Mouse (Mus musculus) heart, postnatal 0 days (tissue): ENCODE data around the gene Cacna2d1. TPM values are rescaled to one million over a fixed set of nuclear protein-coding genes. Genes with fewer than 3 reads are reported as not detected.

Experiments used
- ATAC-seq: fragments of 200-750 bp; cut with Nextera tagmentation; 2 replicates; pipeline ENCODE4 v1.8.0; 2017; ENCODE audit warnings: low read depth, moderate number of reproducible peaks, moderate library complexity; ENCODE audit not compliant: insufficient read depth
- DNase-seq: peaks from one replicate; pipeline ENCODE4 v3.0.0-alpha.2; 2016; ENCODE audit warnings: low spot score
- H3K27ac ChIP-seq: fragments of 300-500 bp; sonication (generic); 2 replicates; pipeline ENCODE4 v1.5.1; 2014; ENCODE audit warnings: low read depth, mild to moderate bottlenecking
- H3K27me3 ChIP-seq: fragments of 300-500 bp; sonication (generic); 2 replicates; pipeline ENCODE4 v1.6.1; 2014; ENCODE audit warnings: low read length, mixed read lengths; ENCODE audit not compliant: control insufficient read depth, insufficient read depth
- H3K36me3 ChIP-seq: fragments of 300-500 bp; sonication (generic); replicated peaks from 2 replicates; pipeline ENCODE4 v1.6.1; 2014; ENCODE audit warnings: low read length, mixed read lengths; ENCODE audit not compliant: control insufficient read depth, insufficient read depth
- H3K4me1 ChIP-seq: fragments of 300-500 bp; sonication (generic); 2 replicates; pipeline ENCODE4 v1.6.1; 2014; ENCODE audit warnings: antibody characterized with exemption; ENCODE audit not compliant: control insufficient read depth, insufficient read depth
- H3K4me2 ChIP-seq: fragments of 300-500 bp; sonication (generic); 2 replicates; pipeline ENCODE4 v1.6.1; 2014; ENCODE audit warnings: low read depth, mild to moderate bottlenecking, low read length, moderate library complexity
- H3K4me3 ChIP-seq: fragments of 300-500 bp; sonication (generic); 2 replicates; pipeline ENCODE4 v1.5.1; 2014; ENCODE audit warnings: low read depth, low read length
- H3K9ac ChIP-seq: fragments of 300-500 bp; sonication (generic); replicated peaks from 2 replicates; pipeline ENCODE4 v1.6.1; 2014; ENCODE audit warnings: low read depth, low read length, mixed read lengths
- H3K9me3 ChIP-seq: fragments of 300-500 bp; sonication (generic); replicated peaks from 2 replicates; pipeline ENCODE4 v1.6.1; 2016; ENCODE audit warnings: low read length; ENCODE audit not compliant: control insufficient read depth
- CTCF ChIP-seq: IDR thresholded peaks from 2 replicates; pipeline ENCODE4 v1.5.1; 2016; ENCODE audit warnings: antibody characterized with exemption, control low read depth, low read depth
- EP300 ChIP-seq: IDR thresholded peaks from 2 replicates; pipeline ENCODE4 v1.6.1; 2016; ENCODE audit warnings: antibody characterized with exemption, low read depth
- WGBS: fragments of 180-500 bp; shearing (Covaris S2); extraction: QIAGEN DNeasy Blood & Tissue Kit; methylation state at CpG from one replicate; pipeline ENCODE4 v1.1.7; 2014; 5-methylcytosine and 5-hydroxymethylcytosine counted together
- polyA plus RNA-seq: library from polyadenylated mRNA; unstranded; fragments of >200 nt; fragmentation: Nextera tagmentation; extraction: Ambion mirVana; gene quantifications from 2 replicates; pipeline ENCODE4 v1.2.1, GENCODE M21; 2015
- total RNA-seq: library from RNA; depleted of rRNA; stranded (reverse); fragments of >200 nt; gene quantifications from 2 replicates; pipeline ENCODE4 v1.2.3, GENCODE M21; 2014; ENCODE audit warnings: low replicate concordance

Cacna2d1 gene
- total and polyA plus RNA-seq, 2 experiments from 2014 or later: 17.7 to 37.6 TPM

DNA sequence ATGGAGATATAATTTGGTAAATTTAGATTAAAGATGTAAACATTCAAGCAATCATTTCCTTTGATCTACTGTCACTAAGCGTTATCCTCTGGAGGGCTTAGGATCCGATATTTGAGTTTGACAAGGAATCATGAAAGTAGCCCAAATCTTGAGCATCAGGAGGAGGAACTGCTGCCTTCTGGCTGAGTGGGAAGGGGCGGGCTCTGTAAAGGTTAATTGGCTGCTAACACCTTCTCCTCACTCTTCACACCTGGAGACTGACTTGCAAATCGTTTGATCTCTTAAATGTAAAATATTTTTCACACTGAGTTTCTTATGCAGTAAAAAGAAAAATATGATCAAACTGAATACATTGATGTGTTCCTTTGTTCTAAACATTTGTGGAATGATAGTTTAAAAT is 255.4 kb downstream of the Cacna2d1 start:
- H3K36me3 ChIP-seq: no peaks in the 10 kb centered on the region
- no peaks in the 10 kb centered on the region for H3K9me3 ChIP-seq
- no peak overlapping the region for H3K4me2 ChIP-seq
- no peaks in the 10 kb centered on the region for H3K4me1 ChIP-seq
- no peak overlapping the region for H3K27ac ChIP-seq
- H3K4me3 ChIP-seq: no peak overlapping the region
- no peaks in the 10 kb centered on the region for H3K27me3 ChIP-seq
- 68% methylated on average over 4 of the region's 4 CpGs for WGBS
- no peak overlapping the region for H3K9ac ChIP-seq
- ATAC-seq (no peak), DNase-seq (no peak)
- no peak for TF ChIP-seq EP300
- TF ChIP-seq CTCF: no peak

GRCm38 (mm10) chr5:16191165-16191564 is 256.7 kb downstream of the Cacna2d1 start:
- Histone ChIP-seq H3K27ac (no peak overlapping the region), H3K9ac (no peak overlapping the region), H3K9me3 (no peaks in the 10 kb centered on the region), H3K36me3 (peaks cover 1% of the 10 kb centered on the region; the same call in 1 of the 2 replicates), H3K27me3 (no peaks in the 10 kb centered on the region), H3K4me3 (no peak overlapping the region), H3K4me1 (no peaks in the 10 kb centered on the region), H3K4me2 (no peak overlapping the region)
- DNase-seq (no peak), ATAC-seq (no peak)
- 77% methylated on average over 3 of the region's 3 CpGs for WGBS
- TF ChIP-seq CTCF: no peak
- no peak for TF ChIP-seq EP300

DNA sequence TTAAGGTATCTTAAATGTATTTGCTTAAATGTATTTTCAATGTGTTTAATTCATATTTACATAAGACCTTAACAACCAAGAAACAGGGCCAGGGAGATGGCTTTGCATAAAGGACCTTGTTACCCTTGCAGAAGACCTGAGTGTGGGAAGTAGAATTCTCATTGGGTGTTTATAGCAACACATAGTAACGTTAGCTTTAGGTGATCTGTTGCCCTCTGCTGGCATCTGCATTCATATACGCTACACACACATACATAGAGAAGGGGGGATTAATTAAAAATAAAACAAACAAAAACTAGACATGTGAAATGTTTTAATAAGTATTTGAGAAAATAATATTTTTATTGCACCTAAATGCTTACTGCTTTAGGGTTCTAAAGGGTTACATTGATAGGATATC is 265.3 kb downstream of the Cacna2d1 start:
- H3K27ac ChIP-seq: no peak overlapping the region
- no peaks in the 10 kb centered on the region for H3K9me3 ChIP-seq
- peak; percentile 40 for DNase-seq
- H3K9ac ChIP-seq: no peak overlapping the region
- H3K4me1 ChIP-seq: no peaks in the 10 kb centered on the region
- peak; percentile 36; the same call in 1 of the 2 replicates for ATAC-seq
- H3K27me3 ChIP-seq: no peaks in the 10 kb centered on the region
- no peak overlapping the region for H3K4me2 ChIP-seq
- TF ChIP-seq CTCF (peak; percentile 46), EP300 (no peak)
- H3K4me3 ChIP-seq: no peak overlapping the region
- H3K36me3 ChIP-seq: peaks cover 4% of the 10 kb centered on the region; the same call in 1 of the 2 replicates
- 51% methylated on average over 2 of the region's 2 CpGs for WGBS

DNA sequence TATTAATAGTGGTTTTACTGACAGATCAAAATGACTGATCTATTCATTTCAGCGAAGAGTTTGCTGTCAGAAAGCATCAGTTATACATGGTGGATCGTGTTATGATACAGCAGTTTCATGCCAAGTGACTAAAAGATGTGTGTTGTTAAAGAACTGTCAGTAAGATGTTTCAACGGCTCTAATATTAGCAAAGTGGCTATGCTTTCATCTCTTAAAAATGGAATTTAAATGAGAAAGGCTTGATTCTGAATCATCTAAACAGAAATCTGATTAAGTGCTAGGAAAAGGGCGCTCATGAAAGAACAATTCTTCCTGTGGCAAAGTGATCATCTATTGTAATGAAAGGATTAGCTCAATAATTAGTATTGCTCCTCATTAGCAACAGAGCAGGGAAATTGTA is 287.5 kb downstream of the Cacna2d1 start:
- Histone ChIP-seq H3K9me3 (no peaks in the 10 kb centered on the region), H3K4me3 (no peak overlapping the region), H3K27ac (no peak overlapping the region), H3K27me3 (no peaks in the 10 kb centered on the region), H3K36me3 (no peaks in the 10 kb centered on the region), H3K4me1 (no peaks in the 10 kb centered on the region), H3K9ac (no peak overlapping the region), H3K4me2 (no peak overlapping the region)
- TF ChIP-seq EP300 (no peak), CTCF (no peak)
- no peak for DNase-seq
- 84% methylated on average over 4 of the region's 4 CpGs for WGBS
- no peak for ATAC-seq

GRCm38 (mm10) chr5:16225359-16225758 is 290.9 kb downstream of the Cacna2d1 start:
- no peak for ATAC-seq

GRCm38 (mm10) chr5:16229384-16229783 is 294.9 kb downstream of the Cacna2d1 start:
- Histone ChIP-seq H3K4me1 (no peaks in the 10 kb centered on the region), H3K9ac (no peak overlapping the region), H3K4me3 (no peak overlapping the region), H3K36me3 (no peaks in the 10 kb centered on the region), H3K9me3 (no peaks in the 10 kb centered on the region), H3K27ac (no peak overlapping the region), H3K4me2 (no peak overlapping the region), H3K27me3 (no peaks in the 10 kb centered on the region)
- TF ChIP-seq EP300 (no peak), CTCF (no peak)
- ATAC-seq: no peak
- no peak for DNase-seq
- WGBS: 77% methylated on average over 3 of the region's 3 CpGs

More at GRCm38 (mm10) chr5:16225359-16225758, 290.9 kb downstream of the Cacna2d1 start:
- no peaks in the 10 kb centered on the region for H3K27me3 ChIP-seq
- H3K36me3 ChIP-seq: no peaks in the 10 kb centered on the region
- 53% methylated on average over 2 of the region's 2 CpGs for WGBS
- H3K27ac ChIP-seq: no peak overlapping the region
- no peak overlapping the region for H3K9ac ChIP-seq
- TF ChIP-seq CTCF (no peak), EP300 (no peak)
- no peaks in the 10 kb centered on the region for H3K9me3 ChIP-seq
- DNase-seq: no peak
- no peak overlapping the region for H3K4me3 ChIP-seq
- no peaks in the 10 kb centered on the region for H3K4me1 ChIP-seq
- H3K4me2 ChIP-seq: no peak overlapping the region
